Mouse (Mus musculus) forebrain, embryonic 11.5 days (tissue): ENCODE measurements at regions not wholly inside any gene's neighbourhood (a gene's known extent, or its start where the extent isn't known, plus 50 kb on each side); places are given as distances from the start of the nearest gene placed in this dataset.

ENCODE experiments used
- ATAC-seq: fragments of 200-750 bp; cut with Nextera tagmentation; replicated peaks from 2 replicates; pipeline ENCODE4 v1.8.0; 2017; ENCODE audit warnings: moderate TSS enrichment; ENCODE audit not compliant: low FRiP score
- DNase-seq: peaks from one replicate; pipeline ENCODE4 v3.0.0-alpha.2; 2017; ENCODE audit warnings: low spot score
- H3K27ac ChIP-seq: fragments of 300-500 bp; sonication (generic); 2 replicates; pipeline ENCODE4 v1.5.1; 2014; ENCODE audit warnings: low read depth, low read length
- H3K27me3 ChIP-seq: fragments of 300-500 bp; sonication (generic); 2 replicates; pipeline ENCODE4 v1.6.1; 2014; ENCODE audit warnings: mild to moderate bottlenecking, low read length, mixed read lengths; ENCODE audit not compliant: control insufficient read depth, insufficient read depth
- H3K36me3 ChIP-seq: fragments of 300-500 bp; sonication (generic); 2 replicates; pipeline ENCODE4 v1.6.1; 2014; ENCODE audit warnings: mild to moderate bottlenecking, low read length, moderate library complexity, mixed read lengths; ENCODE audit not compliant: control insufficient read depth, insufficient read depth
- H3K4me1 ChIP-seq: fragments of 300-500 bp; sonication (generic); replicated peaks from 2 replicates; pipeline ENCODE4 v1.6.1; 2014; ENCODE audit warnings: low read length, mixed read lengths; ENCODE audit not compliant: control insufficient read depth, insufficient read depth
- H3K4me2 ChIP-seq: fragments of 300-500 bp; sonication (generic); 2 replicates; pipeline ENCODE4 v1.6.1; 2014; ENCODE audit warnings: low read depth, mild to moderate bottlenecking, low read length, moderate library complexity, mixed read lengths; ENCODE audit not compliant: severe bottlenecking
- H3K4me3 ChIP-seq: fragments of 300-500 bp; sonication (generic); 2 replicates; pipeline ENCODE4 v1.5.1; 2014; ENCODE audit warnings: low read depth, low read length
- H3K9ac ChIP-seq: fragments of 300-500 bp; sonication (generic); 2 replicates; pipeline ENCODE4 v1.6.1; 2014; ENCODE audit warnings: low read length
- H3K9me3 ChIP-seq: fragments of 300-500 bp; sonication (generic); 2 replicates; pipeline ENCODE4 v1.6.1; 2016; ENCODE audit warnings: low read length, mixed read lengths; ENCODE audit not compliant: control insufficient read depth
- WGBS: fragments of 180-500 bp; shearing (Covaris S2); extraction: QIAGEN DNeasy Blood & Tissue Kit; methylation state at CpG from one replicate; pipeline ENCODE4 v1.1.7; 2014; 5-methylcytosine and 5-hydroxymethylcytosine counted together

- 43% methylated on average over 7 of the region's 7 CpGs for WGBS
- Histone ChIP-seq H3K27ac (no peak overlapping the region), H3K9ac (no peak overlapping the region), H3K4me2 (no peak overlapping the region), H3K4me1 (no peaks in the 10 kb centered on the region), H3K9me3 (no peaks in the 10 kb centered on the region), H3K36me3 (no peaks in the 10 kb centered on the region), H3K27me3 (no peaks in the 10 kb centered on the region), H3K4me3 (no peak overlapping the region)
- ATAC-seq (no peak), DNase-seq (no peak)
Observed at GRCm38 (mm10) chr4:47899579-47899978, 145.4 kb upstream of the Nr4a3 start.

GRCm38 (mm10) chr4:47902749-47903148, 142.2 kb upstream of the Nr4a3 start:
- no peak for DNase-seq
- no peak for ATAC-seq
- Histone ChIP-seq H3K9ac (no peak overlapping the region), H3K27ac (no peak overlapping the region), H3K4me2 (no peak overlapping the region), H3K4me3 (no peak overlapping the region), H3K27me3 (no peaks in the 10 kb centered on the region), H3K36me3 (no peaks in the 10 kb centered on the region), H3K9me3 (no peaks in the 10 kb centered on the region), H3K4me1 (no peaks in the 10 kb centered on the region)
- 96% methylated on average over 12 of the region's 12 CpGs for WGBS

- Histone ChIP-seq H3K36me3 (no peaks in the 10 kb centered on the region), H3K4me2 (no peak overlapping the region), H3K9me3 (no peaks in the 10 kb centered on the region), H3K4me1 (no peaks in the 10 kb centered on the region), H3K27me3 (no peaks in the 10 kb centered on the region), H3K27ac (no peak overlapping the region), H3K4me3 (no peak overlapping the region), H3K9ac (no peak overlapping the region)
- 83% methylated on average over 1 of the region's 1 CpGs for WGBS
- DNase-seq (no peak), ATAC-seq (no peak)
Observed at GRCm38 (mm10) chr4:47912259-47912658, 132.7 kb upstream of the Nr4a3 start.

GRCm38 (mm10) chr4:47919576-47919975, 125.4 kb upstream of the Nr4a3 start:
- H3K4me2 ChIP-seq = no peak overlapping the region
- no peaks in the 10 kb centered on the region for H3K4me1 ChIP-seq
- ATAC-seq (no peak), DNase-seq (no peak)
- no peaks in the 10 kb centered on the region for H3K27me3 ChIP-seq
- no peak overlapping the region for H3K4me3 ChIP-seq
- no peak overlapping the region for H3K9ac ChIP-seq
- H3K9me3 ChIP-seq = no peaks in the 10 kb centered on the region
- H3K27ac ChIP-seq = no peak overlapping the region
- 89% methylated on average over 7 of the region's 7 CpGs for WGBS
- H3K36me3 ChIP-seq = no peaks in the 10 kb centered on the region

GRCm38 (mm10) chr4:47931464-47931863, 113.5 kb upstream of the Nr4a3 start:
- no peak overlapping the region for H3K9ac ChIP-seq
- no peaks in the 10 kb centered on the region for H3K4me1 ChIP-seq
- DNase-seq (no peak), ATAC-seq (no peak)
- no peak overlapping the region for H3K4me3 ChIP-seq
- H3K27me3 ChIP-seq = no peaks in the 10 kb centered on the region
- H3K27ac ChIP-seq = no peak overlapping the region
- H3K36me3 ChIP-seq = no peaks in the 10 kb centered on the region
- 95% methylated on average over 2 of the region's 2 CpGs for WGBS
- H3K9me3 ChIP-seq = no peaks in the 10 kb centered on the region; the same call in 1 of the 2 replicates
- H3K4me2 ChIP-seq = no peak overlapping the region

GRCm38 (mm10) chr4:47933526-47933925, 111.4 kb upstream of the Nr4a3 start:
- Histone ChIP-seq H3K4me1 (no peaks in the 10 kb centered on the region), H3K4me3 (no peak overlapping the region), H3K4me2 (no peak overlapping the region), H3K9me3 (no peaks in the 10 kb centered on the region; the same call in 1 of the 2 replicates), H3K27me3 (no peaks in the 10 kb centered on the region), H3K27ac (no peak overlapping the region), H3K36me3 (no peaks in the 10 kb centered on the region), H3K9ac (no peak overlapping the region)
- no peak for DNase-seq
- 86% methylated on average over 1 of the region's 1 CpGs for WGBS
- no peak for ATAC-seq

- no peaks in the 10 kb centered on the region for H3K27me3 ChIP-seq
- H3K27ac ChIP-seq = no peak overlapping the region
- H3K4me3 ChIP-seq = no peak overlapping the region
- H3K4me1 ChIP-seq = no peaks in the 10 kb centered on the region
- ATAC-seq = no peak
- H3K9me3 ChIP-seq = no peaks in the 10 kb centered on the region
- H3K4me2 ChIP-seq = no peak overlapping the region
- WGBS = 87% methylated on average over 3 of the region's 3 CpGs
- no peaks in the 10 kb centered on the region for H3K36me3 ChIP-seq
- H3K9ac ChIP-seq = no peak overlapping the region
- DNase-seq = no peak
Observed at GRCm38 (mm10) chr4:47935547-47935946, 109.4 kb upstream of the Nr4a3 start.

- DNase-seq (no peak), ATAC-seq (no peak)
- no peak overlapping the region for H3K27ac ChIP-seq
- H3K9ac ChIP-seq = no peak overlapping the region
- H3K4me1 ChIP-seq = no peaks in the 10 kb centered on the region
- H3K36me3 ChIP-seq = no peaks in the 10 kb centered on the region
- WGBS = 87% methylated on average over 7 of the region's 7 CpGs
- no peak overlapping the region for H3K4me2 ChIP-seq
- no peaks in the 10 kb centered on the region for H3K27me3 ChIP-seq
- no peaks in the 10 kb centered on the region for H3K9me3 ChIP-seq
- no peak overlapping the region for H3K4me3 ChIP-seq
Observed at GRCm38 (mm10) chr4:47936470-47937125, 108.4 kb upstream of the Nr4a3 start.

GRCm38 (mm10) chr4:47947869-47948573, 96.9 kb upstream of the Nr4a3 start:
- Histone ChIP-seq H3K9me3 (no peaks in the 10 kb centered on the region), H3K9ac (no peak overlapping the region), H3K27ac (no peak overlapping the region), H3K4me1 (no peaks in the 10 kb centered on the region), H3K36me3 (no peaks in the 10 kb centered on the region), H3K27me3 (no peaks in the 10 kb centered on the region), H3K4me2 (no peak overlapping the region), H3K4me3 (no peak overlapping the region)
- WGBS = 72% methylated on average over 16 of the region's 16 CpGs
- DNase-seq (no peak), ATAC-seq (no peak)
